Mouse (Mus musculus) kidney, adult 2 months (tissue): ENCODE measurements around the gene Ifitm2.

Experiments
- CTCF ChIP-seq: fragments of 200-500 bp; conservative IDR thresholded peaks from 2 replicates; pipeline ENCODE4 v1.5.1; 2011; ENCODE audit warnings: low read depth, mild to moderate bottlenecking, control low read depth, low read length, moderate library complexity, mixed read lengths; ENCODE audit not compliant: insufficient read depth, insufficient read length
- POLR2A ChIP-seq: fragments of 200-500 bp; IDR thresholded peaks from one replicate; pipeline ENCODE4 v1.6.1; 2011; ENCODE audit warnings: low read depth, low read length, control low read depth

DNA sequence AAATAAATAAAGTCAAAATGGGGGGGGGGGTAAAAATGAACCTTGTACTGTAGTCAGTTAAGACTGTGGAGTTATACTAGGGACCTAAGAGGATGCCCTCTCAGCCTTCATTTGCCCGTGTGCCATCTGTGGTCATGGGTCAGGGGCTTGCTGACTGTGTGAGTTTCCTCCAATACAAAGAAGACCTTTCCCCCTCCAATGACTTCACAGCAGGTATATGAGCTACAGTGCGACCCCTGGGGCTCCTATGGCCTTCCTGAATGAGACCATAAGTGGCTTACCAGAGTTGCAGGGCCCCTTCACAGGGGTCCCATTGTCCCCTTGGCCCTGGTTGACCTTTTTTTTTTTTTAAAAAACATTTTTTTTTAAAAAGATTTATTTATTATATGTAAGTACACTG is 5.6 kb upstream of the Ifitm2 start:
- TF ChIP-seq POLR2A (no peak), CTCF (no peak)
